Mouse (Mus musculus): Measurements from ENCODE around the gene Flrt1.

Flrt1 gene

GRCm38 (mm10) chr19:7128551-7129475 is 23.3 kb upstream of the Flrt1 start:
- DNase-seq = peak; percentile 68

DNA sequence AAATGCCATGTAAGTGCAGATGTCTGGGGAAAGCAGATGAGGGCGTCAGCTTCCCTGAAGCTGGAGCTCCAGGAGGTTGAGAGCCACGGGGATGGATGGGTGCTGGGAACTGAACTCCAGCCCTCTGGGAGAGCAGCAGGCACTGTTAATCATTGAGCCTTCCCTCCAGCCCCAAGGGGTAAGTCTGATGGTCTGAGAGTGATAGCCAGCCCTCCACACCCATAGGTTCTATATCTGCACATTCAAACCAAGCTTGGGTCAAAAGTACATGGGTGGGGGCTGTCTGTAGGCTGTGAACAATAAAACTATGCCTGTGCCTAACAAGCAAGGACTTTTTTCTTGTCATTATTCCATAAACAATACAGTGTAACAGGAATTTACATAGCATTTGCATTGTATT is 21.4 kb upstream of the Flrt1 start:
- DNase-seq = no peak

- no peak for DNase-seq
Measured at GRCm38 (mm10) chr19:7126209-7126608, 20.7 kb upstream of the Flrt1 start.

DNA sequence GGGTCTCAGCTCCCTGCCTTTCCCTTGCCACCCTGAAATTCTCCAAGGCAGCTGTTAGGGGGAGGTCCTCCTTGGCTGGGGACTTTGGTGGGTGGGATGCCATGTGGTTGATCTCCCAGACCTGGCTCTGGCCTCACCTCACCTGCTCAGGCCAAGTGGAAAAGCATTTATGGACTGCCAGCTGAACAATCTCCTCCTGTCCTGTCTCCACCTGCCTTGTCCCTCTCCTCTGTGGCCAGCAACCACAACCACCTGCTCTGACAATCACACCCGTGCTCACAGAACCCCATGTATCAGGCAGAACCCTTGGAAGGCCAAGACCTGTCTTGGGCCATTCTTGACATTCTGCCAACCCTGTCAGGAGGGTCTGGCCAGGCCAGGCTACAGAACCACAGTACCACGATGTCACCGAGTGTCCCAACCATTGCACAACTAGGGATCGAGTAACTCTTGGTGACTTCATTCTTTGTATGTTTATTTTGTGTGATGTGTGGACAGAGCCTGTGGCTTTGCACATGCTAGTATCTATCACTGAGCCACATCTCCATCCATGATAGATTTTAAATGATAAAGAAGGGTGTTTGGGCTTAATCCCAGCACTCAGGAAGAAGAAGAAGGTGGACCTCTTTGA is 20.1 kb upstream of the Flrt1 start:
- no peak for DNase-seq

DNA sequence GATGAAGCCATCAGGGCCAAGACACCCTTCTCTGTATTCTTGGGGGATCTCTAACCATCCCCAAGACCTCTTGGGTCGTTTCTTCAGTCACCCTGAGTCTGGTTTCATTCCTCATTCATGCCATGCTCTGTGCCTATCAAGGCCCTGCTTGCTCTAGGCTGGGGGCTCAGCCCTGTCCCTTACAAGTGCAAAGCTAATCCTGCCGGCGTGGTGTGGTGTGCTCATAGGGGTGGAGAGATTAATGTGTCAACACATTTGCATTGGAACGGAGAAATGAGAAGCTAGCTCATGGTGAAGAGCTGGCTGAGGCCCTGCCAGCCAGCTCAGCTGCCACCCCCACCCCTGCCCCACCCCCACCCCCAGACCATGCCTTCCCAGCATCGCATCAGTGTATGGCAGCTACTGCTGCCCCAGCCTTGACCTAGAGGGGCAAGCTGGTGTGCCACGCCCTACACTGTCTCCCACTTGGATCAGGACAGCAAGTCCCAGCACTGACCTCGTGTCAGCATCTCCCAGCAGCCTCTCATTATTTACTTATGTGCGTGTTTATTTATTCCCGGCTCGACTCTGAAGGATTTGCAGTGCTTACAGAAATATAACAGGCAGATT is 17.3 kb upstream of the Flrt1 start:
- no peak for DNase-seq

- no peak for DNase-seq
Measured at GRCm38 (mm10) chr19:7122277-7122676, 16.7 kb upstream of the Flrt1 start.

DNA sequence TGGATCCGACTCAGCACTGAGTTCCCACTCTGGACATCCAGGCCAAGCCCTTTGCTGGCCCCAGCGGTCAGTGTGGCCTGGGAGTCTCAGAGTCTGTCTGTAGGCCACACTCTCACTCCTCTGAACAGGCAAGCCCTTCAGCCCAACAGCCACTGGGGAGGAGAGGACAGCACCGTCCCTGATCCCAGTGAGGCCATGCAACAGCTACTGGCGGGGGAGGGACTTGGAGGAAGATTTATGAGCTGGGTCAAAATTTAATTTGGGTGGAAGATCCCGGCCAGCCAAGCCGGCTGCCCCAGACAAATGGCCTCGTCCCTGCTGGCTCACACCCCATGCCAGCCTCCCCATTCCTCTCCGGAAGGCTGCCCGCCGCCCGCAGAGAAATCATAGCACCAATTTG is 15.7 kb upstream of the Flrt1 start:
- DNase-seq = peak; percentile 61

DNA sequence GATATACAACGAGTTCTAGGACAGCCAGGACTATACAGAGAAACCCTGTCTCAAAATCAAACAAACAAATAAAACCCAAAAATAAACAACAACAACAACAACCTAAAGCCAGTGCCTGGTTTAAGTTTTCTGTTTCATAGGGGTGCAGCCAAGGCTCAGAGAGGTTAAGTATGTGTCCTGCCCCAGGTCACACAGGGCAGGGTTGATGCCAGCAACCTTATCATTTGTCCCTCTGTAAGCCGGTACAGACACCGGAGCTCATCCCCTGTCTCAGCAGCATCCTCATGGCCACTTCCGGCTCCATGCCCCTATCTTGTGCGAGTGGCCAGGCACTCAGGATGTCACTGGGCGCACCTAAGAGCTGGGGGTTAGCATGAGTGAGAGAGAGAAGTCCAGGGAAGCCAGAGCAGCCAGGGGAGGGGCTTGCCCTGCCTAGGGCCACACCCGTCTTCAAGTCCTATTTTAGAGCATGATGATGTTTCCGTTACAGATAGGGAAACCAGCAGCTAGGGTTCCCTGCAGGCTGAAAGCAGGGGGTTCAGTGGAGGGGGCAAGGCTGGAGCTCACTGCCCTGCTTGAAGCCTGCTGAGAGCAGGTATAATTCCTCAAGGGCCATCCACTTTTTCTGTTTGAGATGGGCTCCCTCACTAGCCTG is 12.3 kb upstream of the Flrt1 start:
- DNase-seq = no peak

- DNase-seq = no peak
Measured at GRCm38 (mm10) chr19:7117141-7117540, 11.6 kb upstream of the Flrt1 start.

DNA sequence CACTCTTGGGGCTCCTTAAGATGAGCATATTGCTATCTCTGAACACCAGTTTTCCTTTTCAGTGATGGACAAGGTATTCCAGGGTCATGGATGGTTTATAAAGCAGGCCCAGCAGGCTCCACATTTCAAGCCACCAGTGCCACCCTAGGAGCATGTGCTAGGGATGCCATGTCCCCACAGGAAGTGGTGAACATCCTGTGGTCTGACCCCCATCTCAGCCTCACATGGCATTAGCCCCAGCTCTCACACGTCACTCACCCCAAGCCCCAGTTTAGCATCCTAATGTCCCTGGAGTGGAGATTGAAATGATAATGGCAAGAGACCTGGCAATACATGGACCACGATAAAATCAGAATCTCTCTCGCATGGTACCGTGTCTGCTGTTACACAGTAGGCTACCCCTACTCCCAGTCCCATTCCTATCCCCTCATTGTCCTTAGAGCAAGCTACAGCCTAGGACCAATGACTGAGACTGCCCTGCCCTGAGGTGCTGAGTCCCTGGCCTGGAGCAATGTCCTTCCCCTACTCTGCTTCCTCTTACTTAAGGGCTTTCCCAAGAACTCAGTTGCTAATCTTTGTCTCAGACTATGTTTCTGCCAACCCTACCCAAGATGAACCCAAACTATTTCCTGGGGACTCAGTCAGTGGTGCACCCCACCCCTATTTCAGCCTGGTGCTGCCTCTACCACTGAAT is 10.7 kb upstream of the Flrt1 start:
- DNase-seq = no peak

DNA sequence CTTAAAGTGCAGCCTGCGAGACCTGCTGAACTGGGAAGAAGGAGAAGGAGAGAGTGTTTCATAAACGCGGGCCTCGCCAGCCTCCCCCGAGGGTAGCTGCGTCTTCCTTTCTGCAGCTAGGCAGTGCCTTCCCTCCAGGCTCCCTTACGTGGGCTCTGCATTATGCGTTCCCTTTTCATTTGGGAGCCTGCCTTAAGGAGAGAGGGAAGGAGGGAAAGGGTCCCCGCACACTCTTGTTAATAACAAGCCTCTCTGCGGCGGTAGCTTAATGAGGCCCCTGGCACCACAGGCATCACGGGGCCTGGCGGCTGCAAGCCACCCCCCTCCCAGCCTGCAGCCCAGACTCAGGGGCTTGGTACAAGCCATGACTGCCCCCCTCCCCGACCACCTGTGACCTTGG is 8.0 kb upstream of the Flrt1 start:
- no peak for DNase-seq

DNA sequence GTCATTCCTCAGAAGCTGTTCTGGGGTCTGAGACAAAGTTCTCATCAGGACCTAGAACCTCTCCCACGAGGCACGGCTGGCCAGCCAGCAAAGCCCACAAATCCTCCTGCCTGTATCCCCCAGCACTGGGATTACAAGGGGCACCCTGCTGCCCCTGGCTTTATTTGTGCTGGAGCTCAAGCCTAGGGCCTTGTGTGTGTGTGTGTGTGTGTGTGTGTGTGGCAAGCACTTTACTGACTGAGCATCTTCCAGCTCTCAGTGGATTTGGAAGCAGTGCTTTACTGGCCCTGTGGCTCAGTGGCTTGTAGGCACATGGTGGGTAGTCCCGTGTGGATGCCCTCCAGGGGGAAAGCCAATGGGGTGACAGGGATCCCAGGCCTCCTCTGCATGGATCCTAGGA is 7.1 kb upstream of the Flrt1 start:
- DNase-seq = no peak

- no peak for DNase-seq
Measured at GRCm38 (mm10) chr19:7111710-7112109, 6.2 kb upstream of the Flrt1 start.

GRCm38 (mm10) chr19:7111309-7111708 is 5.8 kb upstream of the Flrt1 start:
- DNase-seq = no peak

- no peak for DNase-seq
Measured at GRCm38 (mm10) chr19:7110875-7111274, 5.3 kb upstream of the Flrt1 start.

GRCm38 (mm10) chr19:7110097-7110496 is 4.6 kb upstream of the Flrt1 start:
- DNase-seq = no peak

DNA sequence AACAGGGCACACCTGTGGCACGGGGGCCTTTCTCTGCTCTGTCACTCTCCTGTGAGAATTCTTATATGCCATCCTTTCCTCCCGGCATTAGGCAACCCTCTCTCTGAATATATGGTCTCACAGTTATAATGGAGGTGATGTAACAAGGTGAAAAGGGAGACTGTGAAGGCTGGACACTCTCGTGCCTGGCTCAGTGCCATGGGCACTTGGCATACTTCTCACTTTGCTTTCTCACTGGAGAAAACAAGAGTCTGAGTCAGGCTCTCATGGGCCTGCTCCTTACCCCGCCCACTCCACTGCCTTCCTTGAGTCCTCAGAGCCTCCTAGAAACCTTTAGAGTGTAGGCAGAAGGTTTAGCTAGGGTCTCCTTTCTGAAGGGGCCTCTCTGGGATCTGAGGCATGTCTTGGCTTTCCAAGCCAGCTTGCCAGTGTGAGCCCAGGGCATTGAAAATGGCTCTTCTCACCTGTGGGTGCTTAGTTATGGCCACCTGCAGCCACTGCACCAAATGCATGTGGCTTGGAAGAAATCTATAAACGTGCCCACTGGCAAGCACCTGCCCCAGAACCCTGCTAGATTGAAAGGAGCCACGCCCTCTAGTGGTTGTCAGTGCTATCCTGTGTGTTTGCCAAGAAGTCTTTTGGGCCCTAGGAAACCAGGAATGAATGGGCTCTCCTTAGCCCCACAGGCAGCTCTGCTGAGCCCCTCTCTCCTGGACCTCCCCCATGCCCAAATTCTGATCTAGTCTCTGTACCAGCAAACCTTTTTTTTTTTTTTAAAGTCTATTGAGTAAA is 2.8 kb upstream of the Flrt1 start:
- DNase-seq = peak; percentile 48

GRCm38 (mm10) chr19:7107174-7107573 is 1.6 kb upstream of the Flrt1 start:
- DNase-seq = no peak

DNA sequence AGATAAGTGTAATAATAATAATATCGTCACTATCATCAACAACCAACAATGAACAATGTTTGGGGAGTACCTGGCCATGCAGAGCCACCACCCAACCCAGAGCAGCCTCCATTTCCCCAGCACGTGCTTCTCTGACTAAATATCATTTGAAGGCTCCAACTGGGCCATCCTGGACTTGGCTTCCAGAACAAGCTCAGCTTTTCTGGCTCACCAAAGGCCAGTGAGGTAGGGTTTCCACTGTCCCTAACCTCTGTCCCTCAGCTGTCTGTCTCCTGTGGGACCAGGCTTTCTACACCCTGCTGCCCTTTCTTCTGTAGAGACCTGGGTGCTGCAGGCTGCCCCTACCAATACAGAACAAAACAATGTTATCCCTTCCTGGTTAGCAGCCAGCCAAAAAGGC is 1.0 kb upstream of the Flrt1 start:
- no peak for DNase-seq

- DNase-seq = no peak
Measured at GRCm38 (mm10) chr19:7103993-7104401, 1.5 kb downstream of the Flrt1 start.

- no peak for DNase-seq
Measured at GRCm38 (mm10) chr19:7103349-7103992, 2.1 kb downstream of the Flrt1 start.

Measured in cerebellum, adult 8-10 months (tissue).